Mouse (Mus musculus): ENCODE measurements around the gene Pdzd9. TPM values are rescaled to one million over a fixed set of nuclear protein-coding genes. Genes with fewer than 3 reads are reported as not detected.

The Pdzd9 gene
- polyA plus RNA-seq, 1 experiment from 2014 or later = 0.46 TPM

- Histone ChIP-seq H3K9ac (peak within 1 kb of the TSS; percentile 87), H3K9me3 (no peaks in the 10 kb centered on the region), H3K27me3 (replicated peaks) (no peaks in the 10 kb centered on the region), H3K27ac (peak within 1 kb of the TSS; percentile 68), H3K36me3 (peaks cover 16% of the 10 kb centered on the region), H3K4me3 (peak within 1 kb of the TSS; percentile 78), H3K4me2 (replicated peaks) (peak within 1 kb of the TSS; percentile 89), H3K4me1 (peaks cover 12% of the 10 kb centered on the region)
- peak; percentile 99 for ATAC-seq (ENCODE audit: low FRiP score, low read depth)
- under 1% methylated on average over 45 of the region's 45 CpGs for WGBS
These were observed 35.3 kb downstream of the Pdzd9 start, which contains the start of gene Uqcrc2 for GRCm38 (mm10) chr7:120634711-120635361. Gene Uqcrc2, plus strand, starts transcription at chr7:120635176.

- peak; percentile 37 for ATAC-seq (ENCODE audit: low FRiP score, low read depth)
- H3K27me3 ChIP-seq (replicated peaks) = no peaks in the 10 kb centered on the region
- no peaks in the 10 kb centered on the region for H3K9me3 ChIP-seq
- WGBS = 10% methylated on average over 9 of the region's 9 CpGs
- peak overlapping the region; percentile 87 for H3K9ac ChIP-seq
- peak overlapping the region; percentile 89 for H3K4me2 ChIP-seq (replicated peaks)
- peak overlapping the region; percentile 78 for H3K4me3 ChIP-seq
- peaks cover 12% of the 10 kb centered on the region for H3K4me1 ChIP-seq
- H3K36me3 ChIP-seq = peaks cover 11% of the 10 kb centered on the region
- no peak overlapping the region for H3K27ac ChIP-seq
These were observed 35.8 kb downstream of the Pdzd9 start for GRCm38 (mm10) chr7:120634301-120634700.

GRCm38 (mm10) chr7:120632518-120632917, 37.6 kb downstream of the Pdzd9 start:
- H3K4me3 ChIP-seq = no peak overlapping the region
- H3K4me1 ChIP-seq = peaks cover 12% of the 10 kb centered on the region
- WGBS = 84% methylated on average over 1 of the region's 1 CpGs
- H3K36me3 ChIP-seq = no peaks in the 10 kb centered on the region
- no peak overlapping the region for H3K27ac ChIP-seq
- H3K9ac ChIP-seq = no peak overlapping the region
- ATAC-seq (ENCODE audit: low FRiP score, low read depth) = no peak
- no peaks in the 10 kb centered on the region for H3K9me3 ChIP-seq
- no peak overlapping the region for H3K4me2 ChIP-seq (replicated peaks)
- no peaks in the 10 kb centered on the region for H3K27me3 ChIP-seq (replicated peaks)

GRCm38 (mm10) chr7:120620841-120621240, 49.3 kb downstream of the Pdzd9 start:
- H3K9me3 ChIP-seq = no peaks in the 10 kb centered on the region
- no peak overlapping the region for H3K4me3 ChIP-seq
- H3K9ac ChIP-seq = no peak overlapping the region
- H3K4me1 ChIP-seq = no peaks in the 10 kb centered on the region
- no peak overlapping the region for H3K4me2 ChIP-seq (replicated peaks)
- WGBS = 92% methylated on average over 9 of the region's 9 CpGs
- no peaks in the 10 kb centered on the region for H3K27me3 ChIP-seq (replicated peaks)
- H3K27ac ChIP-seq = no peak overlapping the region
- ATAC-seq (ENCODE audit: low FRiP score, low read depth) = no peak
- H3K36me3 ChIP-seq = no peaks in the 10 kb centered on the region

- H3K4me3 ChIP-seq = no peak overlapping the region
- H3K9ac ChIP-seq = no peak overlapping the region
- no peaks in the 10 kb centered on the region for H3K36me3 ChIP-seq
- H3K4me1 ChIP-seq = no peaks in the 10 kb centered on the region
- H3K27me3 ChIP-seq (replicated peaks) = no peaks in the 10 kb centered on the region
- WGBS = 75% methylated on average over 8 of the region's 8 CpGs
- ATAC-seq (ENCODE audit: low FRiP score, low read depth) = no peak
- H3K9me3 ChIP-seq = no peaks in the 10 kb centered on the region
- no peak overlapping the region for H3K4me2 ChIP-seq (replicated peaks)
- no peak overlapping the region for H3K27ac ChIP-seq
These were observed 49.9 kb downstream of the Pdzd9 start for GRCm38 (mm10) chr7:120620075-120620771.

Other genes starting within 250 kb of the Pdzd9 start
- 176 and 181 TPM in 2 replicates for gene Uqcrc2, start 35.2 kb downstream of the Pdzd9 start, polyA plus RNA-seq (2016; fragmentation: Nextera tagmentation; extraction: Ambion mirVana)
- gene Mosmo, start 7.3 kb upstream of the Pdzd9 start, polyA plus RNA-seq (2016; fragmentation: Nextera tagmentation; extraction: Ambion mirVana) = 14.8 and 16.6 TPM in 2 replicates
- 0.28 and 0.50 TPM in 2 replicates for gene Vwa3a, start 69.0 kb upstream of the Pdzd9 start, polyA plus RNA-seq (2016; fragmentation: Nextera tagmentation; extraction: Ambion mirVana)
- gene Gm5737, start 142.0 kb upstream of the Pdzd9 start, polyA plus RNA-seq (2016; fragmentation: Nextera tagmentation; extraction: Ambion mirVana) = not detected in 2 replicates
- 21.1 and 22.2 TPM in 2 replicates for gene Eef2k, start 172.5 kb upstream of the Pdzd9 start, polyA plus RNA-seq (2016; fragmentation: Nextera tagmentation; extraction: Ambion mirVana)
- 26.6 and 28.0 TPM in 2 replicates for gene Polr3e, start 247.4 kb upstream of the Pdzd9 start, polyA plus RNA-seq (2016; fragmentation: Nextera tagmentation; extraction: Ambion mirVana)